Mouse (Mus musculus): ENCODE data around the gene Elavl4.

Gene Elavl4

DNA sequence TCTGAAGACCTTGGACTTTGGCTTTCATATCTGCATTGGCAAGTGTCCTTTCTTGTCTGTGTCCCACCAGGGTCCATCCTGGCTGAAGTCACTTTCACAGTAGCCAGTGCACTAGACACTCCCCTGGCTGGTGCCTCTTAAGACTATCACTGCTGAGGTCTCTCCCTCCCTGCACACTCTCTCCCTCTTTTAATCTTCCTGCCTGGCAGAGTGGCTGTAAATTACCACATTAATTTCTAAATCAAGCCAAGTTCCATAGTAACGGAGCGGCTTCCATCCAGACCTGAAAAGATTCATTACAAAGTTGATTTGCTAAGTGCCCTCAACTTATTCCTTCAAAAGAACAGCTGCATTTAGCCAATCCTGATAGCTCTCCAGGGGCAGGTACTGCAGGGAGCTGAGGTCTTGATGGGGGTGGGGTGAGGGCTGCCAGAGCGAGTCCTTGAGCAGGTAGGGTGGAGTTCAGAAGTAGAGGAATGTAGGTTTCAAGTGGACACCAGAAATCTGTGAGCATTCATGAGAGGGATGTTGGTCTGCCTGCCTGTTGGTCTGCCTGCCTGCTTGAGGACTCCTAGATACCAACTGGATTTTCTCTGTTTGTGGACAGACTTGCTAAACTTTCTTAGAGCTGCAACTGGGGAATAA is 194.1 kb downstream of the Elavl4 start:
- no peak for DNase-seq

DNA sequence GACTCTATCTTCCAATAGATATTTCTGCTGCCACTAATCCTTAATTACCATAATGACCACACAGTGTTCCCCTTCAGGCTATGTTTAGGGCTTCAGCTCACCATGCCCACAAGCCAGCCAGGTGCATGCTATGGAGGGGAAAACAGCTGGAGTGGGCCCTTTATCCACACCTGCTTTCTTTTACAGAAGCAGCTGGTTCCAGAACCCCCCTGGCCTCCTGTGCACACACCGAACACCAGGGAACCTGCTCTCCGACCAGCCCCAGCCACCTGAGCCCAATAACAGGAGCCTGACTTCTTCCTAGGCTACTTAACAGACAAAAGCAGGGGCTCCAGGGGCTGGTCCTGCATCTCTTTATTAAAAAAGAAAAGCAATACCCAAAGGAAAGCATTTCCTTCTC is 195.8 kb downstream of the Elavl4 start:
- DNase-seq: no peak

All from right cerebral cortex, postnatal 14 days (tissue).